Mouse (Mus musculus) liver, embryonic 14.5 days (tissue): ENCODE measurements around the gene Rdh12.

Source experiments
- CTCF ChIP-seq: IDR thresholded peaks from 2 replicates; pipeline ENCODE4 v1.5.1; 2016; ENCODE audit warnings: antibody characterized with exemption, low read depth, control low read depth
- EP300 ChIP-seq: IDR thresholded peaks from 2 replicates; pipeline ENCODE4 v1.6.1; 2016; ENCODE audit warnings: antibody characterized with exemption, low read depth

- TF ChIP-seq CTCF = no peak
- TF ChIP-seq EP300 = no peak
Measured at GRCm38 (mm10) chr12:79254975-79255374, 46.3 kb downstream of the Rdh12 start.
